Mouse (Mus musculus): ENCODE data around the gene Rreb1. TPM values are rescaled to one million over a fixed set of nuclear protein-coding genes. Genes with fewer than 3 reads are reported as not detected.
A peak's percentile ranks its signal among the peaks of the same experiment; 100 is the strongest.
"Not testable (repeated sequence)": the region's sequence is repeated elsewhere in the genome, so short reads cannot be mapped to it uniquely, and the experiment has no call there.

Rreb1 gene
- polyA plus RNA-seq, 1 experiment from 2014 or later: 20.6 TPM

DNA sequence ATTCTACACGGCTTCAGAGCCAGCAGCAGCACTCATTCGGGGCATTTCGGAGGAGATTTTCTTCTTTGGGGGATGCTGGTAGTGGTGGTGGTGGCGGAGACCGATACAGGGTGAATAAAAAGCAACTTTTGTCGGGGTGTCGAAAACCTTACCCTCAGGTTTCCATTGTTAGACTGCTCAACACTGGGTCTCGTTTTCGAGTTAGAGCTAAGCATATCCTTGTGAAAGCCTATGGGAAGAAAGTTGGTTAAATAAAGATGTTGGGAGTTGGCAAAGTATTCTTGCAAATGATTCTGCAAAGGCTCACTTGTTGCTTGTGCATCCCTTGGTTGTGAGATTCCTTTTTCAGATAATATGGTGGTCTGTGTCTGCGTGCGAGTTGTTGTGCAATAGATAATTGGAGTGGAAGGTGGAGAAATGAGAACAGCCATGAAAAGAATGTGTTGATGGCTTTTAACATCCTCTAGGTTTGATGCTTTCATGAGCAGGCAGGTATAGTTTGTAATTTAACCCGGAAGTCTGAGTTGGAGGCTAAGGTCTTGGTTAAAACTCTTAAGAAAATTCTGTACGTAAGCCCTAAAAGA is 49.9 kb downstream of the Rreb1 start:
- H3K4me2 ChIP-seq: peak overlapping the region; percentile 98
- no peaks in the 10 kb centered on the region for H3K9me3 ChIP-seq (ENCODE audit: control insufficient read depth, low read length)
- DNase-seq (ENCODE audit: low spot score) (no peak), ATAC-seq (replicated peaks; ENCODE audit: low FRiP score) (no peak)
- peak overlapping the region; percentile 73 for H3K4me3 ChIP-seq (ENCODE audit: low read depth, low read length)
- no peaks in the 10 kb centered on the region for H3K27me3 ChIP-seq (replicated peaks; ENCODE audit: control insufficient read depth, insufficient read depth, low read length)
- WGBS: 7% methylated on average over 13 of the region's 13 CpGs
- H3K4me1 ChIP-seq (replicated peaks; ENCODE audit: control insufficient read depth, insufficient read depth, low read length): peaks cover 58% of the 10 kb centered on the region
- peak overlapping the region; percentile 88; the same call in 1 of the 2 replicates for H3K27ac ChIP-seq (ENCODE audit: low read depth, low read length)
- H3K9ac ChIP-seq (ENCODE audit: low read depth, low read length): peak overlapping the region; percentile 71
- no peaks in the 10 kb centered on the region for H3K36me3 ChIP-seq (ENCODE audit: control insufficient read depth, insufficient read depth, low read length)

DNA sequence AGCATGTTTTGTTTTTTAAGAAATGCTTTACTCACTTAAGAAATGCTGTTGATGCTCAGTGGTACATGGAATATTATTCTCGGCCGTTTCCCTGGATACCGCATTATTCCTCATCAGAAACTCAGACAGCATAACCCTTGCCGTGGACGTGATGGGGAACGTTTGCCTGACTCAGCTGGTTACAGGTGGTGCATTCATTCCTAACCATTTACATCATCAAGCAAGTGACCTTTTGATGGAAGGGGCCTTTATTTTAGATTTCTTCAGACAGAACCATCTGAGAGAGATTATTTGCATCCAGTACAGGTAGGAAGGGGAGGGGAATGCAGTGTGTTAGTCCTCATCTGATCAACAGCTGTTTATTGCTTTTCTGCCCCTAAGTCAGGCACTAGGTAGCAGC is 50.7 kb downstream of the Rreb1 start:
- no peak for DNase-seq (ENCODE audit: low spot score)
- Histone ChIP-seq H3K4me1 (replicated peaks; ENCODE audit: control insufficient read depth, insufficient read depth, low read length) (peaks cover 65% of the 10 kb centered on the region), H3K27ac (ENCODE audit: low read depth, low read length) (no peak overlapping the region), H3K36me3 (ENCODE audit: control insufficient read depth, insufficient read depth, low read length) (no peaks in the 10 kb centered on the region), H3K9ac (ENCODE audit: low read depth, low read length) (no peak overlapping the region), H3K4me2 (peak overlapping the region; percentile 98), H3K27me3 (replicated peaks; ENCODE audit: control insufficient read depth, insufficient read depth, low read length) (no peaks in the 10 kb centered on the region), H3K4me3 (ENCODE audit: low read depth, low read length) (0 out of 2 replicates have a peak overlapping the region, but pooled peaks have one; percentile 7), H3K9me3 (ENCODE audit: control insufficient read depth, low read length) (no peaks in the 10 kb centered on the region)
- no peak for ATAC-seq (replicated peaks; ENCODE audit: low FRiP score)
- WGBS: 55% methylated on average over 6 of the region's 6 CpGs

DNA sequence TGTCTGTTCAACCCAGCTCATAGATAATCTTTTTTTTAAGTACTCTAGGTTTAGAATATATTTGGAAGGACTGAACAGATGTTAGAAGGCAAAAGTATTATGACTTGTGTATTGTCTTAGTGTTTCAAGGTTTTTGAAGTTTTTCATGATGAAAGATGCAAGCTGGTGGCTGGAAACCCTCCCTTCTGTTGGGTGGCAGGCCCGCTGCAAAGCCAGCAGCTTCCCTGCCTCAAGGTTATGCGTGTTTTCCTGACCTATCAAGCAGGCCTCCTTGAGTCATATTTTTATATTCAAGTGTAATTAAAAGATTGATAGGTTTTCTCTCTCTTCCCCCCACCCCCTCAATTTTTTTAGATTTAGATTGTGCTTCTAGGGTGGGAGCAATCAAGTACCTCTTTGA is 52.1 kb downstream of the Rreb1 start:
- ATAC-seq (replicated peaks; ENCODE audit: low FRiP score): no peak
- DNase-seq (ENCODE audit: low spot score): no peak
- H3K9ac ChIP-seq (ENCODE audit: low read depth, low read length): no peak overlapping the region
- H3K27ac ChIP-seq (ENCODE audit: low read depth, low read length): no peak overlapping the region
- no peaks in the 10 kb centered on the region for H3K27me3 ChIP-seq (replicated peaks; ENCODE audit: control insufficient read depth, insufficient read depth, low read length)
- no peaks in the 10 kb centered on the region for H3K36me3 ChIP-seq (ENCODE audit: control insufficient read depth, insufficient read depth, low read length)
- H3K4me3 ChIP-seq (ENCODE audit: low read depth, low read length): no peak overlapping the region
- WGBS: 56% methylated on average over 2 of the region's 2 CpGs
- H3K4me1 ChIP-seq (replicated peaks; ENCODE audit: control insufficient read depth, insufficient read depth, low read length): peaks cover 55% of the 10 kb centered on the region
- no peak overlapping the region for H3K4me2 ChIP-seq
- no peaks in the 10 kb centered on the region for H3K9me3 ChIP-seq (ENCODE audit: control insufficient read depth, low read length)

DNA sequence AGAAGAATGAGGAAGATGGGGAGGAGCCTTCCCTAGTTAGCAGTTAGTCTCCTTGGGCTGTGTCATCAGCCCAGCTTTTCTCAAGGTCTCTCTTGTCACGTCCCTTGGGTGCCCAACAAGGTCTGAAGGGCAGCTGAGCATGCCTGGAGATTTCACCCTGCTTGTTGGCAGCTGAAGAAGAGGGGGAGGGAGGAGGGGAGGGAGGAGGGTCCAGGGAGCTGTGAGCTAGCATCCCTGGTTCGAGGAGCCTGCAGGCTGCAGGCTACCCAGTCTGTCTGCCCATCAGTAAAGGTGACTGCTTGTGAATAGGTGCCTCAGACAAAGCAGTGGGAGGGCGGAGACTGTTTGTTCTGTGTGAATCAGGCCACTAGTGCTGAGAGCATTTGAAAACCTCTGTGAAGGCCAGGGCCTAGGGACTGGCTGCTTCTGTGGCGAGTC is 52.7 kb downstream of the Rreb1 start:
- DNase-seq (ENCODE audit: low spot score) (no peak), ATAC-seq (replicated peaks; ENCODE audit: low FRiP score) (no peak)
- Histone ChIP-seq H3K9me3 (ENCODE audit: control insufficient read depth, low read length) (no peaks in the 10 kb centered on the region), H3K27me3 (replicated peaks; ENCODE audit: control insufficient read depth, insufficient read depth, low read length) (no peaks in the 10 kb centered on the region), H3K9ac (ENCODE audit: low read depth, low read length) (peak overlapping the region; percentile 34; the same call in 1 of the 2 replicates), H3K36me3 (ENCODE audit: control insufficient read depth, insufficient read depth, low read length) (no peaks in the 10 kb centered on the region), H3K4me1 (replicated peaks; ENCODE audit: control insufficient read depth, insufficient read depth, low read length) (peaks cover 51% of the 10 kb centered on the region), H3K27ac (ENCODE audit: low read depth, low read length) (peak overlapping the region; percentile 17; the same call in 1 of the 2 replicates), H3K4me3 (ENCODE audit: low read depth, low read length) (no peak overlapping the region), H3K4me2 (peak overlapping the region; percentile 28)
- WGBS: 44% methylated on average over 4 of the region's 4 CpGs

DNA sequence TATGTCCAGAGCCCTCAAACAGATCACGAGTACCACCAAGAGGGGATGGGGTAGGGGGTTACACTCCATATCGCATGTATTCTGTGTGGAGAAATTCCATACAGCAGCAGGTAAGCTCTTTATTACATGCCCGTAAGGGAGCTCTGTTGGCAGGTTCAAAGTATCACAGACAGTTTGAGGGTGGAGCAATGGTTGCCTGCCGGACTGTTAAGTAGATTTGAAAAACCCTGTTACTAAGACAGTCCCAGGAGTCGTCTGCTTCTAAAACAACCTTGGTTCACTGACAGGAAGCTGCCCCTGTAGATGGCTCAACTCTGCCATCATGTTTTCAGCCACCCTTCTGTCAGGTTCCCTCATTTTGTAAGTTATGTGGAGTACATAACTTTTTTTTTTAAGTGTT is 54.3 kb downstream of the Rreb1 start:
- 0 out of 2 replicates have a peak overlapping the region, but pooled peaks have one; percentile 32 for H3K27ac ChIP-seq (ENCODE audit: low read depth, low read length)
- H3K36me3 ChIP-seq (ENCODE audit: control insufficient read depth, insufficient read depth, low read length): no peaks in the 10 kb centered on the region
- 39% methylated on average over 5 of the region's 5 CpGs for WGBS
- no peak overlapping the region for H3K4me3 ChIP-seq (ENCODE audit: low read depth, low read length)
- ATAC-seq (replicated peaks; ENCODE audit: low FRiP score) (no peak), DNase-seq (ENCODE audit: low spot score) (no peak)
- no peak overlapping the region for H3K9ac ChIP-seq (ENCODE audit: low read depth, low read length)
- H3K4me2 ChIP-seq: no peak overlapping the region
- peaks cover 57% of the 10 kb centered on the region for H3K4me1 ChIP-seq (replicated peaks; ENCODE audit: control insufficient read depth, insufficient read depth, low read length)
- no peaks in the 10 kb centered on the region for H3K27me3 ChIP-seq (replicated peaks; ENCODE audit: control insufficient read depth, insufficient read depth, low read length)
- H3K9me3 ChIP-seq (ENCODE audit: control insufficient read depth, low read length): no peaks in the 10 kb centered on the region

DNA sequence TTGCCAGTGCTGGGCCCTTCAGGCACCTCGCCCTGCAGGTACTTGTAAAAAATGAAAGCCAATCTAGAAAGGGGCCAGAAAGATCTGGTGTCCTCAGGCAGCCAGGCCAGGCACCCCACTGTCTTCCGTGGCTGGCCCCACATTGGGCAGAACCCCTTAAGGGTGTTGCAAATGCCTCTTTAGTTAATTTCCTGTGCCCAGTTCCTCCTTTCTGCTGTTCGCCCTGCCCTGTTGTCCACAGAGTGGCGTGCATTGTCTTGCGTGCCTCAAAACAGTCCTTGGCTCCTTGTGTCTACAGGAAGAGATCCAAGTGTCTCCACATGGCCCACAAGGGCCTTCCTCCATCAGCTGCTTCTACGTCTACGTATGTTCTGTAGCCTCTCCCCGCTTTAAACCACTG is 55.3 kb downstream of the Rreb1 start:
- no peak for DNase-seq (ENCODE audit: low spot score)
- Histone ChIP-seq H3K9ac (ENCODE audit: low read depth, low read length) (no peak overlapping the region; the same call in 1 of the 2 replicates), H3K36me3 (ENCODE audit: control insufficient read depth, insufficient read depth, low read length) (no peaks in the 10 kb centered on the region), H3K4me2 (peak overlapping the region; percentile 23), H3K27me3 (replicated peaks; ENCODE audit: control insufficient read depth, insufficient read depth, low read length) (no peaks in the 10 kb centered on the region), H3K4me1 (replicated peaks; ENCODE audit: control insufficient read depth, insufficient read depth, low read length) (peaks cover 52% of the 10 kb centered on the region), H3K27ac (ENCODE audit: low read depth, low read length) (peak overlapping the region; percentile 50; the same call in 1 of the 2 replicates), H3K4me3 (ENCODE audit: low read depth, low read length) (no peak overlapping the region), H3K9me3 (ENCODE audit: control insufficient read depth, low read length) (no peaks in the 10 kb centered on the region)
- no peak for ATAC-seq (replicated peaks; ENCODE audit: low FRiP score)
- WGBS: 77% methylated on average over 8 of the region's 8 CpGs

DNA sequence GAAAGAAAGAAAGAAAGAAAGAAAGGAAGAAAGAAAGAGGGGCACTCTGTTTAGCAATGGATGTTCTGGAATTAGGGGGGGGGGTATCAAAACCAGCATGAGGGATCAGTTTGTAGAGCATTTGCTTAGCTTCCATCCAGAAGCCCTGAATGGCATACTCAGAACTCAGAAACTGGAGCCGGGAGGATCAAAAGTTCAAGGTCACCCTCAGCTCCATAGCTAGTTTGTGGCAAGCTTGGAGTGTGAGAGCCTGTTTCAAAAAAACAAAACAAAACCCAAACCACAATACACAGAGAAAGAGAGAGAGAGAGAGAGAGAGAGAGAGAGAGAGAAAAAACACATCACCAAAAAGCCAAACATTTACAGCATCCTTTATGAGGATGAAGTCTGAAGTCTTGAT is 57.1 kb downstream of the Rreb1 start:
- ATAC-seq (replicated peaks; ENCODE audit: low FRiP score) (no peak), DNase-seq (ENCODE audit: low spot score) (peak; percentile 1)
- Histone ChIP-seq H3K4me3 (ENCODE audit: low read depth, low read length) (no peak overlapping the region), H3K9me3 (ENCODE audit: control insufficient read depth, low read length) (no peaks in the 10 kb centered on the region), H3K36me3 (ENCODE audit: control insufficient read depth, insufficient read depth, low read length) (no peaks in the 10 kb centered on the region), H3K9ac (ENCODE audit: low read depth, low read length) (no peak overlapping the region), H3K4me1 (replicated peaks; ENCODE audit: control insufficient read depth, insufficient read depth, low read length) (peaks cover 47% of the 10 kb centered on the region), H3K27me3 (replicated peaks; ENCODE audit: control insufficient read depth, insufficient read depth, low read length) (no peaks in the 10 kb centered on the region), H3K4me2 (no peak overlapping the region), H3K27ac (ENCODE audit: low read depth, low read length) (no peak overlapping the region)
- WGBS: 79% methylated on average over 1 of the region's 1 CpGs

DNA sequence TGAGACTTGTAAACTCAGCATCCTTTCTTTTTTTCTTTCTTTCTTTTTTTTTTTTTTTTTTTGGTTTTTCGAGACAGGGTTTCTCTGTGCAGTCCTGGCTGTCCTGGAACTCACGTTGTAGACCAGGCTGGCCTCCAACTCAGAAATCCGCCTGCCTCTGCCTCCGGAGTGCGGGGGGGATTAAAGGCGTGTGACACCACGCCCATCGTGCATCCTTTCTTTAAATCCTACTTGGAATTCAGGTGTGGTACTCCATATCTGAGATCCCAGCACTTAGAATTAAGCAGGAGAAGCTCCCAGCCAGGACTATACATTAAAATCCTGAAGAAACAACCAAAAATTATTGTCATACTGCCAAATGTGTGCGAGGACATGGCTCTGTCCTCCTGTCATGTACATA is 57.6 kb downstream of the Rreb1 start:
- H3K36me3 ChIP-seq (ENCODE audit: control insufficient read depth, insufficient read depth, low read length); H3K27me3 ChIP-seq (replicated peaks; ENCODE audit: control insufficient read depth, insufficient read depth, low read length); H3K9ac ChIP-seq (ENCODE audit: low read depth, low read length); H3K27ac ChIP-seq (ENCODE audit: low read depth, low read length); ATAC-seq (replicated peaks; ENCODE audit: low FRiP score); H3K9me3 ChIP-seq (ENCODE audit: control insufficient read depth, low read length); H3K4me3 ChIP-seq (ENCODE audit: low read depth, low read length); H3K4me2 ChIP-seq: not testable (repeated sequence)
- H3K4me1 ChIP-seq (replicated peaks; ENCODE audit: control insufficient read depth, insufficient read depth, low read length): peaks cover 42% of the 10 kb centered on the region
- 91% methylated on average over 8 of the region's 9 CpGs for WGBS
- DNase-seq (ENCODE audit: low spot score): peak; percentile 16

DNA sequence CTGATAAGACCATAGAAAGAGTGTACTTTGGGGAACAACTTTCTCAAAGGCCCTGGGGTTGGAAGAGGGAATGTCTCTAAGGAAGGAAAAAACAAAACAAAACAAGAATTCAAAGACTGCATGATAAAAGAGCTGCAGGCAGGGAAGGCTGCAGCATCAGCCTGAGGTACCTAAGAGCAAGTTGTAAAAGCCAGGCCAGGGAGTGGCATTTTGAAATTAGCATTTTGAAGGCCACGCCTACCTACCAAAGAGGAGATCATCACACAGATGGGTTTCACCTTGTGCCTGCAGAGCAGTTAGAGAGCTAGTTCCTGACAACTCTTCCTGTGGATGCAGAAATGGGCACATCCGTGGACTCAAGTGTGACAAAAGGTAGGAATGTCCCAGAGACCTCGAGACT is 59.2 kb downstream of the Rreb1 start:
- H3K4me2 ChIP-seq: no peak overlapping the region
- no peaks in the 10 kb centered on the region for H3K9me3 ChIP-seq (ENCODE audit: control insufficient read depth, low read length)
- no peaks in the 10 kb centered on the region for H3K27me3 ChIP-seq (replicated peaks; ENCODE audit: control insufficient read depth, insufficient read depth, low read length)
- DNase-seq (ENCODE audit: low spot score): peak; percentile 29
- no peaks in the 10 kb centered on the region for H3K36me3 ChIP-seq (ENCODE audit: control insufficient read depth, insufficient read depth, low read length)
- H3K4me1 ChIP-seq (replicated peaks; ENCODE audit: control insufficient read depth, insufficient read depth, low read length): peaks cover 30% of the 10 kb centered on the region
- ATAC-seq (replicated peaks; ENCODE audit: low FRiP score): no peak
- no peak overlapping the region for H3K9ac ChIP-seq (ENCODE audit: low read depth, low read length)
- no peak overlapping the region for H3K4me3 ChIP-seq (ENCODE audit: low read depth, low read length)
- no peak overlapping the region for H3K27ac ChIP-seq (ENCODE audit: low read depth, low read length)
- 66% methylated on average over 3 of the region's 3 CpGs for WGBS

All from liver, embryonic 11.5 days (tissue).